Mouse (Mus musculus) T-cell, adult 2 months (primary cell): ENCODE measurements around the gene Dixdc1.

Experiments used
- DNase-seq: peaks from one replicate; pipeline ENCODE4 v3.0.0; 2022; ENCODE audit warnings: low spot score

The Dixdc1 gene

DNA sequence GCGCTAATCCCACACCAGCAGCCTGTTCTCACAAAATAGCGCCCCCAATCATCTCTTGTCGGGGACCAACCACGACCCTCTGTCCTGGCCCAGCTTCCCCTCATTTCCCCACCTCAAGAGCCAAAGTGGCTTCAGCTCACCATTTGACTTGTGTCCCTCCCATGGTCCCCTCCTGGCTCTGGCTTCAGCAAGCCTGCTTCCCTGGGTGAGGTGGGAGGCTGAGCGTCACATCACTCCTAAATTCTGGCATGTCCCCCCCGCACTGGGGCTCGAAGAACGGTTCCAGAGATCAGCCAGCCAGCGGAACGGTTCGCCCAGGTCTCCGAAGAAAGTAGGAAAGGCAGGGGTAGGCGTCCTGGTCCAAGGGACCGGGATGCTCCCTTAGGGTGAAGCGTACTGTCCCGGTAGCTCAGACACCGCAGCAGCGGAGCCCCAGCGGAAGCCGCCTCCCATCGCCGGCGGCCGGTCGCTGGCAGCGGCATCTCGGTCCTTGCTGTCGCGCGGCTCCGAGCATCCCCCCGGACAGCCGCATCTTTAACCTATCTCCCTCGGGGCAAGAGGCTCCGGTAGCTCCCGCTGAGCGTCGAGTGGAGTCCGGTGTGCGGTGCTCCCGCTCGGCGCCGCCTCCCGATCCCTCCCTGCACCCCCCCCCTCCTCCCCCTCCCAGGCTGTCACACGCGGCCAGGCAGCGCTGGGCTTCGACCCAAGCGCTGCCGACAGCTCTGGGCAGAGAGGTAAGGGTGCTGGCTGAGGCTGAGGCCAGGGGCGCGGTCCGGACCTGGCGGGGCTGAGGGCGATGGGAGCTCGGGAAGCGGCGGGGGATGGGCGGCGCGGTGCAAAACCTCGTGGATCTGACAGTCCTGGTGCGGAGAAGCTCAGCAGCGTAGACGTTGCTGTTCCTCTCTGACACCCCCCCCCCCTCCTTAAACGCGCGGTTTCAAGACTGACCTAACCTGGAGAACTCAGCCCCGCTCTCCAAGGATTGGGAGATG is 40.6 kb downstream of the Dixdc1 start:
- DNase-seq = peak; percentile 27

DNA sequence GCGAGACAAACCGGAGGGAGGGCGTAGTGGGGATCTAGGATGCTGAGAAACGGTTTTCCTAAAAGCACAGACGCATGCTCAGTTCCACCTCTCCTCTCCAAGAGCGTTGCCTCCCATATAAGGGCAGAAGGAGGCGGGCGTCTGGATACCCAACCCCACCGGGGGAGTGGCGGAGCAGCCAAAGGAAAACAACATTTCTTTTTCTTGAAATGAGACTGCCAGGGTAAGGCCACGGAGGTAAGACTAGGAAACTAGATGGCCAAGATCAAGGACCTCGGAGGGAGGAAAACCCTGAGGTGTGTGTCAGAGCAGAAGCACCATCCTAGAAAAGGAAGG is 41.6 kb downstream of the Dixdc1 start:
- DNase-seq = peak; percentile 12

DNA sequence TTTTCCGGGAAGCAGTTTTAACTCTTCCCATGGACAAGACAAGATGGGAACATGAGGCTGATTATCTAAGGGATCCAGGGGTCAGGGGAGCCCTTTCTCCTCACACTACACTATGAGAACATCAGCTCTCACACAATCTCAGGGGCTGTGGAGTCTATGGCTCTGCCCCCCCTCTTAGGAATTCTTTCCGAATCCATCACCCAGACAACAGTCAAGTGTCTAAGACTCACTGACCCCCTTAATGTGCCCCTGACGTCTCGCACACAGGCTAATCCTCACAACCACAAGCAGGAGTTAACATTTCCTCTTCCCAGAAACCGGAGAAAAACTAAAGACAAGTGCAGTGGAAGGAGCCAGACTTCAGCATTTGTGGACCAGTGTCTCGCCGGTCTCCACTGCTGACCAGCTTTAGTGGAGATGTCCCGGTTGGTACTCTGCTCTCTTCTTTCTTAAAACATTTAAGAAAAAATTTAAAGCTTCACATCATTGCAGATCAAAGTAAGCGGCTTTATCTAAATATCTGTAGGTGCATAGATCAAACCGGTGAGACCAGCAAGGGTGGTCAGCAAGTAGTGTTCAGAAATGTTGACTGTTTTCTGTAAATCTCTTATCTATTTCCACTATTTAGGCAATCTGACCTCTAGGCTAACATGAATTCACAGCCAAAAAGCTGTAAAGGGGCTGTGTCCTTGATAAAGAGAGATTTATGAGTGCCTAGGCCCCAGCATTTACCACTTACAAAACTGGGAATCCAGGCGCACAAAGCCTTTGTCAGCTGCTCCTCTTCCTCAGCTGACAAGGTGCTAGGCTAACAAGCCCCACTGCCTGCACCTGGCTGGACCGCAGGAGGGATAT is 42.2 kb downstream of the Dixdc1 start:
- no peak for DNase-seq

DNA sequence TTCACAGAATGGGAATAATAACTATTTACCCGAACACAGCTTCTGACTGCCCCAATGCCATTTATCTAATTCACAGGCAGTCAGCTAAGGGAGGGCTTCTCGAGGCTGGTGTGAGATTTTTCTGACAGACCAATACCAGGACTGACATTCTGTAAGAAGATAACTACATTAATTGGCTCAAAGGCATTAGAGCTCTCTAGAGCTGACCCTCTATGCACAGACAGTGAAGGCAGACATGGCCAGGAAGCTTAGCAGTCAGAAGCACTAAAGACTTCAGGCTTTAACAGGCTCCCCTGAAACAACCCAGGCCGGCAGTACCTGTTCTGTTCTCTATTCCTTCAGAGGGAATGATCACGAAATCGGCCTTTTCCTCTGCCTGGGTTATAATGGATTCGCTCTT is 44.2 kb downstream of the Dixdc1 start:
- no peak for DNase-seq

DNA sequence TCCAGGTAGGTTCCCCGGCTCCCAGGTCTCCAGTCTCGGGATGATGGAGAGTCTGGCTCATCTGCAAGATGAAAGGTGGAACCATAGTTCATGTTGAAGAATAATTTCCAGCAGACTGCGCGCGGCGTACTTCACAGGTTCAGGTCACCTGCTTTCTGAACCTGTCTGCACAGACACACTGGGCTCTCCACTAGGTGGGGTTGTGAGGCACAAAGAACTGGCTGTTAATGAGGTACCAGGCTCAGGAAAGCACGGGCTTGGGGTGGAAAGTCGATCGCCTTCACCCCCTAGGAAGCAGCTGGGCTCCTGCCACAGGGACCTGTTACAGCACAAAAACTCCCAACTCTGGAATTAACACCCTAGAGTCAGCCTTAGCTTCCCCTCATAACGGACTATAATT is 45.7 kb downstream of the Dixdc1 start:
- DNase-seq = peak; percentile 41

DNA sequence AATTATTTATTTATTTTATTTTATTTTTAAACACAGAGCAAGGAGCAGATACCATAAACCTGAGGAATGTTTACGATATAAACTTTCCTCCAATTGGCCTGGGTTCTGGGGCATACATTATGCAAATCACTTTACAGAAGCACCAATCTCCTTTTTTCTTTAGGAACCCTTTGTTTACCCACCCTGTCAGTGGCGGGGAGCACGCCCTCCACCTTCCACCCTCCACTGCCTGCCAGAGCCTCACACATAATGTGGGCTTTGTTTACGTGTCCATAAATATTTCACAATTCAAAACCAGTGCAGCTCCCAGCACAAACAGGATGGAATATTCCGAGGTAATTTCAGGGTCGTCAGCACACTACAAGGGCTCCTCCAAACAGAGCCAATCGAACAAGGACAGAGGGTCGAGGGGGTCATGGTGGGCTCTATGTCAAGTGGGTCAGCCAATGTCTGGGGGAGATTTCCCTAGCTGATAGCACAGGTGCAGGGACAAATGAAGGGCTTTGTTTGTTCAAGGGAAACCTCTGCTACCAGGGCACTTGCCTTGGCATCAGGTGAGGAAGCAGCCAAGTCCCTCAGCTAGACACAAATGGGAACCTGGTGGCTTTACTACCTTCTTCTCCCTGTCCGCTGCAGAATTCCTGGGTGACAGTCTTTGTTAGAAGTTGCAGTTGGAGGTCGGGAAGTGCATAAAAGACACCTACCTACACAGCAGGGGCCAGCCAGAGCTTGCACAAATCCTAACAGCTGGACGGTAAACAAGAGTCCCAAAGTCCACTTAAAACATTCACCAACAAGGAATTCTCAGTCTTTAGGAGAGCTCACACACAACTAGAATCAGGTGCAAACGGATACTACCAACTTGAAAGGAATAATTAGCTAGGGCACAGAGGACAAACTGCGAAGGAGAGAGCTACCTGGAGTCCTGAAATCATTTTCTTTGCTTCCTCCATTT is 46.4 kb downstream of the Dixdc1 start:
- no peak for DNase-seq

DNA sequence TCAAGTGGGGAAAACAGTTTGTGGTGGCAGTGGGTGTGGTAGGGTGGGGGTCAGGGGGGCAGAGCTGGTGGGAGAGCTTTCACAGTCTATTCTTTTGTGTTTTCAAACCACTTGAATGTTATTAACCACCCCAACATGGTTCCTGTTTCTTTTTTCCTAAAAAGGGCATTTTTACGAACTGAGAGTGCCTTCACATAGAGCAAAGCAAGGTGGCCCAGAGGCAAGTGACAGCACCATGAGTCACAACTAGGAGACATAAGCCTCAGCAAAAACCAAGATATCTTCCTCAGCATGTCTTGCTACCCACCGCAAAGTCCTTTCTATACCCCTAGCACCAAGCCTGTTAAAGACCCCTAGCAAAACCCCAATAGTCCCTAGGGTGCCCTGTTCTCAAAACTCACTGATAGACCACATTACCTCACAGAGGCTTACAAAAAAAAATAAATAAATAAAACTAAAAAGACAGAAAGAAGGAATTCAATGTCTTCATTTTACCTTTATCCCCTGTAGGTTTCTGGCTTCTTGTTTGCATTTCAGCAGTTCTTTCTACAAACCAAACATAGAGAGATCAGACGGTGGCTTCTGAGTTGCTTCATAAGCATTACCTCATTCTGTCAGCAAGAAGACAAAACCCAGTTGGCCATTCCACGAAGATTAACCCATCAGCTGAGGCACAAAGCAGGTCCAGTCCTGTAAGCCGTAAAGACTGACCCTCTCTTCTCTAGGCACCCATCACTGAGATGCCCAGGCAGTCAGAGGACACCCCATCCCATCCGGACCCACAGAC is 52.3 kb downstream of the Dixdc1 start:
- DNase-seq = no peak

DNA sequence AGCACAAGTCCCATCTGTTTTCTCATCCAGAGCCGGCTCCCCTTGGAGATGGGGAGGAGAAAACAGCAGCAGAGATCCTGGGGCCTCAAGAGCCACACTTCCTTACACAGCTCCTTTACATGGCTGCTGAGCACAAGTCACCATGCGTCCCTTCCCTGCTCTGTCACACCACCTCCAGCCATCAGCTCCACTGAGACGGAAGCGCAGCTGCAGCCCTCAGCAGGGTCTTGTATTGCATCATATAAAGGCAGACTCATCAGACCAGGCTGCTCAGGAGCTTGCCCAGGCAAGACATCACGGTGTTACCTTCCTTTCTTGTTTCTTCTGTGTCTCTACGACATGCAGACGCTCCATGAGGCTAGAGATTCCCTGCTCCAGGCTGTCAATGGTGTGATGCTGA is 57.6 kb downstream of the Dixdc1 start:
- DNase-seq = no peak

DNA sequence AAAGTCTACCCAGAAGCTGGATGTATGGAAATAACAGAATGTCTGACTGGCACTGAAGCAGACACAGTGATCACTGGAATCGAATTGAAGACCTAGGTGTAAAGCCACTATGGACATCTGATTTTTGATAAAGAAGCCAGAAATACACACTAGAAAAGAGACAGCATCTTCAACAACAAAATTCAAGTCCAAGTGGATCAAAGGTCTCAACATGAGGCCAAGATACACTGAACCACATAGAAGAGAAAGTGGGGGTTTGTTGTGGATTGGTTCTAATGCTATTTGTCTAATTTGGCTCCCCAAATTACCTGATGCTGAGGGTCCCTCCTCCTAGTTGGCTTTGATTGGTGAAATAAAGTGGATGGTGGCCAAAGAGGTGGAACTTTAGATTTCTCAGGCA is 59.9 kb downstream of the Dixdc1 start:
- DNase-seq = no peak

DNA sequence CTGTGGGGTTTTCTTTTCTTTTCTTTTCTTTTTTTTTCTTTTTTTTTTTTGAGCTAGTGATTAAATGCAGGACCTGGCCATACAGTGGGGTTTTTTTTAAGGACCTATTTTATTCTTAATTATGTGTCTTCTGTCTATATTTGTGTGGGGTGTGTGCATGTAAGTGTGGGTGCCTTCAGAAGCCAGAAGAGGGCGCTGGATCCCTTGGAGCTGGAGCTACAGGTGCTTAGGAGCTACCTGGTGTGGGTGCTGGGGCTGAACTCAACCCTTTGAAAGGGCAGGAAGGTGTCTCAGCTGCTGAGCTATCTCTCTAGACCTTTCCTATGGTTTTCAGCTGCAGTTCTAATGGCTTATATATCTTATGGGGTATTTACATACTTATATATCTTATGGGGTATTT is 64.5 kb downstream of the Dixdc1 start:
- no peak for DNase-seq

DNA sequence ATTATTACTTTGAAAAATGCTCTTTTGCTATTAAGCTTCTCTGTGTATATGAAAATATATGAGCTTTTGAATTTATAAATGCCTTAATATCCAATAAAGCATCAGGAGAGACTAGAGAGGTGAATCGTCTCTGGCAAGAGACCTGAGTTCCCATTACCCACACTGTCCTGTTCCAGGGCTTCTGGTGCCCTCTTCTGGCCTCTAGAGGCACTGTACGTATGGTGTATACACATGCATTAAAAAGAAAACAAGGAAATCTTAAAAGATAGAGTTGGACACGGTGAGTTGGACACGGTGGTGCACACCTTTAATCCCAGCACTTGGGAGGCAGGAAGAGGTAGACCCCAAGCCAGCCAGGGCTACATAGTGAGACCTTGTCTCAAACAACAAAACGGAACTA is 68.6 kb downstream of the Dixdc1 start:
- peak; percentile 57 for DNase-seq

DNA sequence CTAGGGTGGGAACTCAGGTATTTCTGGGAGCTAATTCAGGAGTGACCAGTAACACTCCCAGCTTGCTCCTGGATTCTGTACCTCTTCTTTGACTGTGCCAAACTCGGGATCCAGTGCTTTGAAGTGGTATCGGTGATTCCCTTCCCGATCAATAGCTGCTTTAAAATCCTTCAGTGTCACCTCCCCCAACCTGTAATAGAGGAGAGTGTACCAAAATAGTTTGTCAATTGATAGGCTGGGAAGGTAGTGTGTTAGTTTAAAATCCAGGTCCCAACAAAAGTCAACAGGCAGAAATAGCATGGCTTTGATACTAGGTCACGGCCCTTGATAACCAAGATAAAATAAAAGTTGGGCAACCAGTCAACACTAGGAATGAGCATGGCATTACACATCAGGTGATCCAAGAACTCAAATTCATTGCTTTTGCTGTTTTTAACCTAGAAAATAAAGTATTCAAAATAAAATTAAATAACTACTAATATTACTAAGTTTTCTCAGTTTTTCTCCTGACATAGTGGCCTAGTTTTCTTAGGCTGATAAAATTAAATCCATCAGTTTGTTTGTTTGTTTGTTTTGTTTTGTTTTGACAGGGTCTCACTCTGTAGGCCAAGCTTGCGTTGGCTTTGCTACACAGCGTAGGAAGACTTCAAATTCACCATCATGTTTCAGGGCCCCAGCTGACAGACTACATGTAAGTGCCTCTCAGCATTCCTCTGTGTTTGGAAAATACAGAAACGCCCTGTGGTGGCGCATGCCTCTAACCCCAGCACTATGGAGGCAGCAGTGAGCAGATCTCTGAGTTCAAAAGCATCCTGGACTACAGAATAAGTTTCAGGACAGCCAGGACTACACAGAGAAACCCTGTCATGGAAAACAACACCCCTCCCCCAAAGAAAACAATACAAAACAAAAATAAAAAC is 71.5 kb downstream of the Dixdc1 start:
- no peak for DNase-seq

DNA sequence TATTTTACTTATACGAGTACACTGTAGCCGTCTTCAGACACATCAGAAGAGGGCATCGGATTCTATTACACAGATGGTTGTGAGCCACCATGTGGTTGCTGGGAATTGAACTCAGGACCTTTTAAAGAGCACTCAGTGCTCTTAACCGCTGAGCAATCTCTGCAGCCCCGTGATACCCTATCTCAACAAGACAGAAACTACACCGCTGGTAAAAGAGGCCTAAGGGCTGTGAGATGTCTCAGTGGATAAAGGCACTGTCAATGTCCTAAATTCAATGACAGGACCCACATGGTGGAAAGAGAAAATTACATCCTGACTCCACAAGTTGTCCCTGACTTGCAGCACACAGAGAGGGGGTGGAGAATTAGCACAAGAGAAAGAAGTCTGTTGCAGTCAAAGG is 72.9 kb downstream of the Dixdc1 start:
- DNase-seq = no peak

DNA sequence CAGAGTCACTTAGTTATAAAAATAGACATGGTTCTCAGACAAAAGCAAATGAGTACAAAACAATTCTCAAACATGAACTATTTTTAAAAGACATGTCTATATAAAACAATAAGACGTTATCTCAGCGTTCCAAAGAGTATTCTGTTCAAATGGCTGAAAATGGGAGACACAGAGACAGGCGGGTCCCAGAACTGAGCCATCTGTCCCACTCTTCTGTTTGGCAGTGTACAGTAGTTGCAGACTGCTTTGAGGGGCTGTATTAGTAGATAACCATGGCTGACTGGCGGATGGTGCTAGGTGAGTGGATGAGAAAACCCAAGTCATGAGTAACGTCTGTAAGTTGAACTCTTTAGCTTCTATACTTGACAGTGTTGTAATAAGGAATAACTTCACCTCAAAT is 74.5 kb downstream of the Dixdc1 start:
- no peak for DNase-seq

DNA sequence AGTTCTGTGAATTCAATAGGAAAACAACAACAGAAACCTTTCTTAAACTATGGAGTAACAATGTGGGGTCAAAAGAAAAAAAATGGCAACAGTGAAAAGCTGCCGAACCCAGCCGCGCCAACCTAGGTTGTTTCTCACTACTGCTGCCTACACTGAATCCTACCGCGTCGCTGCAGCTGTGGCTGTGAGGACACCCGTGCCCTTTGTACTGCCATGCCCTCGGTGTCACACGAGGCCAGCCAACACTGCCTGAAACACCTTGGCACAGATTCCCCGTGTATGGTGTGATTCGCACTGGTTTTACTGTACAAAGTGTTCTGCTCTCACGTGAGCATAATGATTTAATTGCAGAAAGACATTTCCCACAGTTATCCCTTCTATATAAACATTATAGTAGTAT is 78.9 kb downstream of the Dixdc1 start:
- DNase-seq = peak; percentile 17

DNA sequence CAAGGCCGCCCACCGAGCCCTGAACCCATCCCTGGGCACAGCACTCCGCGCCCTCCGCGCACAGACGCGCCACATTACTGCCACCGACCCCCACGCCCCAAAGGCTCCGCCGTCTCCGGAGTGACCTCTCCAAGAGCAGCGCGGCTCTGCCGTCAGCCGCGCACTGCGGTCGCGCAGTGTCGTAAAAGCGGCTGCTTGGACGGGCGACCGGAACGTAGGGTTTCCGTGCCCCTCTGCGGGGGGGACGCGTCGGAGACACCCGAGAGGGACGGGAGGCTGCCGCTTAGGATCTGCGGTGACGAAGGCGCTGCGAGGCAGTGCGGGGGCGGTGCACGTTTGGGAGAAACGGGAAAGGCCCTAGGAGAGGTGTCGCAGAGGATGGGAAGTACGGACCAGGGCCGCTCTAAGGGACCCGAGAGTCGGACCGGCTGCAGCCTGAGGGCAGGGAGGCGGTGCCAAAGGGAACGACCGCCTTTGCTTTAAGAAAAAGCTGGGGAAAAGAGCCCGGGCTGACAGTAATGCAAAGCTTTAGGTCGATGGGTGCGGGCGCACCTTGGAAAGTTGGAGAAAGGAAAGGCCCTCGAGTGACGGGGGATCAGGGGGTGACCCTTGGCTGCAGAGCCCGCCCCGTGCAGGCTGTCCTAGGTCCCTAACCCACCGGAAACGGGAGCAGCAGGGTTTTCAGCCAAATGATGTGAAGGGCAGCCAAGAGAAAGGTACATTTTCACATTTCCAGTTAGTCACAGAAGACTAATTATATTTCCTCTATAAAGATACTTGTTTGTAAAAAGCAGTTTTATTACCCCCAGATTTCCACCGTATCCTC is 79.7 kb downstream of the Dixdc1 start, which contains the start of gene Dlat:
TSS of gene Dlat (minus strand) at position 389 of the 826 bp plus-strand sequence.
- peak; percentile 70 for DNase-seq

DNA sequence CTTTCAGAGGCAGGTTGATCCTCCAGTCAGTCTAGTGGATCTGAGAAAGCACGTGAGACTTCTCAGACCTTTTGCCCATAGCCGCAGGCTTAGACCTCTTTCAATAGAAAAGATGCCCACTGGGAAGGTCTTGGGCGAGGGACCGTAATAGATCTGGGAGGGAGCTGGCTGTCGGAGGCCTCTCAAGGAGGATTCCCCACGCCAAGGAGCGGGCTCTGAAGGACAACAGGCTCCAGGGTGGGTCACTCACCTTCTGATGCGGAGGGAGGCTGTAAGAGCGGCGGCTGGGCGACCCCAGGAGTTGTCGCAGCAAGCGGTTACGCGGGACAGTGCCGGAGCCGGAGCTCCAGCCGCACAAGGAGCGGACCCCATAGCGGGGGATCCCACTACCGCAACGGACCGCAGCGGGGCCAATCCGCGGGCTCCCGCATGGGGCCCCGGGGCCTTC is 80.4 kb downstream of the Dixdc1 start:
- no peak for DNase-seq

DNA sequence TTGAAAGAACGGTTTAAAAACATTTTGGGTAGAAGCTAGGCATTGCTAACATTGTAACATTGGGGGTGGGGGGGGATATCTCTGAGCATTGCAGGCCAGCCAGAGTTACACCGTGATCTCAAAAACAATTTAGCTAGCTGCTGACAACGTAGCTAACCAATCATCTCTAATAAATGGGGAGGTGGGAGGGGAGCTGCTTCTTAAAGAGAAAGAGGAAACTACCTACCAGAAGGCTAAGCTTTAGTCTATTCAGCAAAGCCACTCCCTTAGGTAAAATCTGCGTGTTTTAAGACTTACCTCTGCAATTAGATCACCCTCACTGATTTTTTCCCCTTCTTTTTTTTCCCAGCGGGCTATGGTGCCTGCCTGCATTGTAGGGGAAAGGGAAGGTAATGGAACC is 80.9 kb downstream of the Dixdc1 start:
- no peak for DNase-seq

DNA sequence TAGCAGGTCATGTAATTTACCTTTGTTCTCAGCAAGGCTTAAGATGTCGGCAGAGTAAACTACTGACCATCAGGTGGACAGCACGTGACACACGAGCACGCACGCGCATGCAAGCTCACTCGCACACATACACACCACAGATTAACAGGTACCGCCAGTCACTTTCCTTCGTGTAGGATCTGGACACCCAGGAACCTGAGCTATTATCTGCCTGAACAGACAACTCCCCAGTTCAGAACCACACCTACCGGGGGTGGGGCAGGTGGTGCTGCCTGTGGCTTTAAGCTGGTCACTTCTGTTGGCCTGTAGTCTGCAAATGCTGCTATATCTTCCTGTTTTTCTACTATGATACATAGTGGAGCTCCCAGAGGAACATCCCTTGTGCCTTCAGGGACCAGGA is 88.8 kb downstream of the Dixdc1 start:
- no peak for DNase-seq
